Mouse (Mus musculus): Measurements from ENCODE around the gene Nuak1.

Nuak1 gene

GRCm38 (mm10) chr10:84408965-84409660 is 31.3 kb downstream of the Nuak1 start:
- DNase-seq (ENCODE audit: low read depth, low spot score): no peak

GRCm38 (mm10) chr10:84405135-84405776 is 35.1 kb downstream of the Nuak1 start:
- no peak for DNase-seq (ENCODE audit: low read depth, low spot score)

GRCm38 (mm10) chr10:84401907-84402371 is 38.5 kb downstream of the Nuak1 start:
- no peak for DNase-seq (ENCODE audit: low read depth, low spot score)

- DNase-seq (ENCODE audit: low read depth, low spot score): no peak
These were observed 39.2 kb downstream of the Nuak1 start for GRCm38 (mm10) chr10:84401189-84401588.

- DNase-seq (ENCODE audit: low read depth, low spot score): no peak
These were observed 40.2 kb downstream of the Nuak1 start for GRCm38 (mm10) chr10:84400037-84400681.

- DNase-seq (ENCODE audit: low read depth, low spot score): no peak
These were observed 43.1 kb downstream of the Nuak1 start for GRCm38 (mm10) chr10:84397276-84397675.

GRCm38 (mm10) chr10:84395885-84396659 is 44.3 kb downstream of the Nuak1 start:
- no peak for DNase-seq (ENCODE audit: low read depth, low spot score)

GRCm38 (mm10) chr10:84395259-84395658 is 45.1 kb downstream of the Nuak1 start:
- no peak for DNase-seq (ENCODE audit: low read depth, low spot score)

- no peak for DNase-seq (ENCODE audit: low read depth, low spot score)
These were observed 46.5 kb downstream of the Nuak1 start for GRCm38 (mm10) chr10:84393881-84394280.

GRCm38 (mm10) chr10:84393405-84393804 is 47.0 kb downstream of the Nuak1 start:
- no peak for DNase-seq (ENCODE audit: low read depth, low spot score)

GRCm38 (mm10) chr10:84392723-84393081 is 47.7 kb downstream of the Nuak1 start:
- DNase-seq (ENCODE audit: low read depth, low spot score): no peak

- DNase-seq (ENCODE audit: low read depth, low spot score): no peak
These were observed 48.2 kb downstream of the Nuak1 start for GRCm38 (mm10) chr10:84392027-84392722.

- no peak for DNase-seq (ENCODE audit: low read depth, low spot score)
These were observed 50.7 kb downstream of the Nuak1 start for GRCm38 (mm10) chr10:84389707-84390106.

- DNase-seq (ENCODE audit: low read depth, low spot score): no peak
These were observed 51.8 kb downstream of the Nuak1 start for GRCm38 (mm10) chr10:84388357-84389141.

GRCm38 (mm10) chr10:84387338-84387737 is 53.1 kb downstream of the Nuak1 start:
- no peak for DNase-seq (ENCODE audit: low read depth, low spot score)

GRCm38 (mm10) chr10:84386625-84387242 is 53.7 kb downstream of the Nuak1 start:
- DNase-seq (ENCODE audit: low read depth, low spot score): no peak

GRCm38 (mm10) chr10:84386214-84386613 is 54.2 kb downstream of the Nuak1 start:
- no peak for DNase-seq (ENCODE audit: low read depth, low spot score)

GRCm38 (mm10) chr10:84384761-84385160 is 55.6 kb downstream of the Nuak1 start:
- no peak for DNase-seq (ENCODE audit: low read depth, low spot score)

GRCm38 (mm10) chr10:84382900-84383883 is 57.2 kb downstream of the Nuak1 start:
- DNase-seq (ENCODE audit: low read depth, low spot score): no peak

Data from WW6 (cell line).